Mouse (Mus musculus) stomach, postnatal 0 days (tissue): ENCODE measurements around the gene Eif2ak3. TPM values are rescaled to one million over a fixed set of nuclear protein-coding genes. Genes with fewer than 3 reads are reported as not detected.

Experiments used
- ATAC-seq: fragments of 200-750 bp; cut with Nextera tagmentation; 2 replicates; pipeline ENCODE4 v1.8.0; 2017; ENCODE audit not compliant: low FRiP score, low TSS enrichment
- DNase-seq: peaks from one replicate; pipeline ENCODE4 v3.0.0-alpha.2; 2016; ENCODE audit warnings: low spot score
- H3K27ac ChIP-seq: fragments of 300-500 bp; sonication (generic); replicated peaks from 2 replicates; pipeline ENCODE4 v1.5.1; 2014; ENCODE audit warnings: mild to moderate bottlenecking, control low read depth
- H3K27me3 ChIP-seq: fragments of 300-500 bp; sonication (generic); 2 replicates; pipeline ENCODE4 v1.6.1; 2014; ENCODE audit warnings: low read length; ENCODE audit not compliant: control insufficient read depth, insufficient read depth
- H3K36me3 ChIP-seq: fragments of 300-500 bp; sonication (generic); 2 replicates; pipeline ENCODE4 v1.6.1; 2014; ENCODE audit warnings: low read length, mixed read lengths; ENCODE audit not compliant: control insufficient read depth, insufficient read depth
- H3K4me1 ChIP-seq: fragments of 300-500 bp; sonication (generic); replicated peaks from 2 replicates; pipeline ENCODE4 v1.6.1; 2014; ENCODE audit warnings: antibody characterized with exemption; ENCODE audit not compliant: control insufficient read depth, insufficient read depth
- H3K4me2 ChIP-seq: fragments of 300-500 bp; sonication (generic); replicated peaks from 2 replicates; pipeline ENCODE4 v1.6.1; 2014; ENCODE audit warnings: low read depth, mild to moderate bottlenecking, control low read depth, moderate library complexity
- H3K4me3 ChIP-seq: fragments of 300-500 bp; sonication (generic); 2 replicates; pipeline ENCODE4 v1.5.1; 2014; ENCODE audit warnings: low read depth, low read length, control low read depth
- H3K9ac ChIP-seq: fragments of 300-500 bp; sonication (generic); 2 replicates; pipeline ENCODE4 v1.6.1; 2014; ENCODE audit warnings: mild to moderate bottlenecking, low read length, control low read depth, mixed read lengths
- H3K9me3 ChIP-seq: fragments of 300-500 bp; sonication (generic); 2 replicates; pipeline ENCODE4 v1.6.1; 2016; ENCODE audit warnings: low read length; ENCODE audit not compliant: control insufficient read depth
- CTCF ChIP-seq: IDR thresholded peaks from 2 replicates; pipeline ENCODE4 v1.5.1; 2016; ENCODE audit warnings: antibody characterized with exemption, low read depth, mild to moderate bottlenecking, moderate library complexity
- EP300 ChIP-seq: optimal IDR thresholded peaks from 2 replicates; pipeline ENCODE3; 2016; ENCODE audit warnings: antibody characterized with exemption
- WGBS: fragments of 180-500 bp; shearing (Covaris S2); extraction: QIAGEN DNeasy Blood & Tissue Kit; methylation state at CpG from one replicate; pipeline ENCODE4 v1.1.7; 2014; 5-methylcytosine and 5-hydroxymethylcytosine counted together
- polyA plus RNA-seq: library from polyadenylated mRNA; unstranded; fragments of >200 nt; fragmentation: Nextera tagmentation; extraction: Ambion mirVana; gene quantifications from 2 replicates; pipeline ENCODE4 v1.2.1, GENCODE M21; 2015

The Eif2ak3 gene
- polyA plus RNA-seq, 1 experiment from 2014 or later = 7.6 TPM

DNA sequence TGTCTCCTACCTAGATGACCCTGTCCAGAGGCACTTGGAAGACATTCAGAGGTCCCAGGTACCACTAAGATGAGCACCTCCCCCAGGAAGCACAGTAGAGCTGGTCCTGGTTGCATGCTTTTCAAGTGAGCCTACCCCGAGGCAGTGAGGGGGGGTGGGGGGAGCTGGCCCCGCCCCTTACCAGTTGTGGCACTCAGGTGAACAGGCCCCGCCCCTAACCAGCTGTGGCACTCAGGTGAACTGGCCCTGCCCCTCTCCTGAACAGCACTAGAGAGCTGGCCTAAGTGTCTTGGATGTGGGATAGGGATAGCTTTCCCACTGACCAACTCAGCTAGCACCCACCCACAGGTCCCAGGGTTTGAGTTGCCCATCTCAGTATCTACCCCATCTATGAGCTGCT lies 5.8 kb upstream of the Eif2ak3 start:
- Histone ChIP-seq H3K27me3 (no peaks in the 10 kb centered on the region), H3K4me3 (no peak overlapping the region), H3K4me2 (no peak overlapping the region), H3K9me3 (no peaks in the 10 kb centered on the region), H3K4me1 (no peaks in the 10 kb centered on the region), H3K36me3 (no peaks in the 10 kb centered on the region), H3K27ac (no peak overlapping the region), H3K9ac (no peak overlapping the region)
- peak; percentile 47 for DNase-seq
- 37% methylated on average over 3 of the region's 3 CpGs for WGBS
- no peak for ATAC-seq
- TF ChIP-seq CTCF (no peak), EP300 (no peak)

DNA sequence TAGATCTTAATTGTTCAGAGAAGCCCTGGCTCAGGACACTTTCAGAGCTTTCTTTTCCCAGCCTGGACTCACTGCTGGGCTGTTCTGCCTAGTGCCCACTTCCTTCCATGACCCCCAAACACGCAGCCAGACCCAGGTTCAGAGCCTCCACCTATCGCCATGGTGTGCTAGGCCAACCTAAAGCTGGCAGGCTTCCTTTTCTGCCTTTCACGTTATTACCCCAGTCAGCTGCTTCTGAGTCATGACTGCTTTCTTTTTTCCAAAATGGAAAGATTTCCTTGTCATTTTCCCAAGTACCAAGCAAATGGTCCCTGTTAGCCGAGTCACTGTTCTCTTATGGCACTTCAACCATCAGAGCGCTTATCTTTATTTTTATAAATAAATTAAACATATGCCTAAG lies 4.0 kb upstream of the Eif2ak3 start:
- Histone ChIP-seq H3K4me3 (no peak overlapping the region), H3K27ac (no peak overlapping the region), H3K4me1 (no peaks in the 10 kb centered on the region), H3K36me3 (no peaks in the 10 kb centered on the region), H3K4me2 (no peak overlapping the region), H3K27me3 (no peaks in the 10 kb centered on the region), H3K9ac (no peak overlapping the region), H3K9me3 (no peaks in the 10 kb centered on the region)
- no peak for ATAC-seq
- no peak for DNase-seq
- TF ChIP-seq EP300 (no peak), CTCF (no peak)
- WGBS = 43% methylated on average over 5 of the region's 5 CpGs

DNA sequence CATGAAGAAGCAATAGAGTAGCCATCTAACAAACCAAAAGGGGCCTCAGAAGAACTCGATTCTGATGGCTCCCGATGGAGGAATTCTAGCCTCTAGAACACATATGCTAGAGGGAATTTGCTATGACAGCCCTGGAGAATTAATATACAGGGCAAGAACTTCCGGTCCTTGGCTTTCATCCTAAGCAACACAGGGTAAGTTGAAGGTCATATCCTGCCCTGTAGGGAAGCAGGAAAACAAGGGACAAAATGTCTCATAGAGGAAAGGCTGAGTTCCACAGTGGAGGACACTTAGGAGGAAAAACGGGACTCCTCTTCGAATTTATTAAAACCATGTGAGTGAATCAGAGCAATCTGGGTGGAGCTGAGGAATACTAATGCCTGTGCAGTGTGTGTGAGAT lies 1.3 kb upstream of the Eif2ak3 start:
- ATAC-seq = no peak
- no peak for DNase-seq
- no peak overlapping the region; the same call in 1 of the 2 replicates for H3K4me3 ChIP-seq
- WGBS = 40% methylated on average over 5 of the region's 5 CpGs
- H3K27ac ChIP-seq = peak overlapping the region; percentile 86
- peak overlapping the region; percentile 57 for H3K4me2 ChIP-seq
- no peaks in the 10 kb centered on the region for H3K4me1 ChIP-seq
- no peaks in the 10 kb centered on the region for H3K36me3 ChIP-seq
- no peaks in the 10 kb centered on the region for H3K27me3 ChIP-seq
- no peak overlapping the region; the same call in 1 of the 2 replicates for H3K9ac ChIP-seq
- TF ChIP-seq CTCF (no peak), EP300 (no peak)
- H3K9me3 ChIP-seq = no peaks in the 10 kb centered on the region

DNA sequence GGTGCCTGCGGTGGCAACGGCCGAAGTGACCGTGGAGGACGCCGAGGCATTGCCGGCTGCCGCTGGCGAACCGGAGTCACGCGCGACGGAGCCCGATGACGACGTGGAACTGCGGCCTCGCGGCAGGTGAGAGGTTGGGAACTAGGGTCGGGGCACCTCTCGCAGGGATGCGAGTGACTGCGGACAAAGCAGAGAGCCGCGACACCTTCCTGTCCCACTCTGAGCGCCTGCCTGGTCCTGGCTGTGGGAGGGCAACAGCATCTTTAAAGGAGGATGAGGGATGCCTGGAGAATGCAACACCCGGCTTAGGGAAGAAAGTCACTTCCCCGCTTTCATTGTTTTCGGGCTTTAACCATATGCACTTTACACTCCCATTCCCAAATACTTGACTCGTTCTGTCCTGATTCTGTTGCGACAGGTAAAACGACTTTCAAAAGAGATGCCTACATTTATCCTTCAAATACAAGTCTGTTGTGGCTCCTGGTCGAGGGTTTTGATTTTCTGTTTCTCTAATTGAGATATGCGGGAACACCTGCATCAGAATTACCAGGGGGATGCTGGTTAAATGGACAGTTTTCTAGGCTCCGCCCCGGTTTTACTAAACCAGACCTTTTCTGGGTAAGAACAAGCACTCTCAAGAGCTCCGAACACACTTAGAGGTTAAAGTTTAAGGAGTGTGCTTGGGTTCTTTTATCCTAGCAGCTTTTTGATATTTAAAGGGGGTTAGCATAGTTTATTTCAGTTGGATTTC lies 756 bp downstream of the Eif2ak3 start:
- Histone ChIP-seq H3K9ac (peak overlapping the region; percentile 94), H3K9me3 (no peaks in the 10 kb centered on the region), H3K27me3 (no peaks in the 10 kb centered on the region), H3K36me3 (no peaks in the 10 kb centered on the region), H3K4me3 (peak overlapping the region; percentile 92), H3K4me1 (no peaks in the 10 kb centered on the region), H3K27ac (peak overlapping the region; percentile 95), H3K4me2 (peak overlapping the region; percentile 80)
- ATAC-seq (no peak), DNase-seq (no peak)
- under 1% methylated on average over 38 of the region's 38 CpGs for WGBS
- TF ChIP-seq CTCF = no peak

DNA sequence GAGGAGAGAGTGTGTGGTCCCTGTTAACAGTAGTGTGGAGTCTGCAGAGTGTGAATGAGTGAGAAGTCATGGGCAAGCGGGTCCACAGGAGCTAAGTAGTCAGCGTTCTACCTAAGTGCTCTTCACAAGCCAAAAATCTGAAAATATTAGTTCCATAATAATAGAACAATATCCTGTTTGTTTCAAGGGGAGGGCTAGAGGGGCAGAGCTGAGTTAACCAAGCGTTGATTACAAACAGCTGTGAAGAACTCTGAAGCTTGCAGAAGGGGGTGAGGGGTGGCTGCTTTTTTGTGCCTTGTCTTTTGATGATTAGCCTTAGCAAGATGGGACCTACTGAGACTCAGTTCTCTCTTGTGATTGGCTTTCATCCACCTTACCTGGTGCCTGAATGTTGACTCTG lies 3.1 kb downstream of the Eif2ak3 start:
- peak overlapping the region; percentile 34; the same call in 1 of the 2 replicates for H3K4me2 ChIP-seq
- ATAC-seq (no peak), DNase-seq (no peak)
- WGBS = 52% methylated on average over 3 of the region's 3 CpGs
- TF ChIP-seq CTCF (no peak), EP300 (no peak)
- no peaks in the 10 kb centered on the region for H3K27me3 ChIP-seq
- 0 out of 2 replicates have a peak overlapping the region, but pooled peaks have one; percentile 3 for H3K9ac ChIP-seq
- no peaks in the 10 kb centered on the region for H3K9me3 ChIP-seq
- H3K36me3 ChIP-seq = no peaks in the 10 kb centered on the region
- peak overlapping the region; percentile 69 for H3K27ac ChIP-seq
- H3K4me3 ChIP-seq = no peak overlapping the region
- H3K4me1 ChIP-seq = no peaks in the 10 kb centered on the region

DNA sequence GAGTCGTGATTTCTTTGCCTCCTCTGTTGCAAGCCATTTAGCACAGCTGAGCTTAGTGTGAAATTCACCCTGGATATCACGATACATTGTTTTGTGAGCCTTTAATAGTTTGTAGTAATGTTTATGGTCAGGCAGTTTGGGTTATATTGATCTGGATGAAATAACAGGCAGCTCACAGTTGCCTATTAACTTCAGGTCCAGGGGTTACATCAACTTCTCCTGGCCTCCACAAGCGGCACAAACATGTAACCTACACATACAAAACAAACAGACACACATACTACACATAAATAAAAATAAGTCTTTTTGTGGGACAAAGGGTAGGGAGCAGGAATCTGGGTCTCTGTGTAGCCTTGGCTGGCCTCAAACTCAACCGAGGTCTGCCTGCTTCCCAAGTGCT lies 9.1 kb downstream of the Eif2ak3 start:
- no peaks in the 10 kb centered on the region for H3K9me3 ChIP-seq
- H3K27me3 ChIP-seq = no peaks in the 10 kb centered on the region
- TF ChIP-seq CTCF (no peak), EP300 (no peak)
- no peak overlapping the region for H3K4me3 ChIP-seq
- no peaks in the 10 kb centered on the region for H3K36me3 ChIP-seq
- no peak overlapping the region for H3K4me2 ChIP-seq
- H3K4me1 ChIP-seq = no peaks in the 10 kb centered on the region
- DNase-seq = no peak
- ATAC-seq = no peak
- 77% methylated on average over 4 of the region's 4 CpGs for WGBS
- H3K9ac ChIP-seq = no peak overlapping the region
- H3K27ac ChIP-seq = no peak overlapping the region
